Mouse (Mus musculus) embryo, embryonic 10.5 days (tissue): ENCODE data around the gene Gimap7.
A peak's percentile ranks its signal among the peaks of the same experiment; 100 is the strongest.

ENCODE experiments used
- DNase-seq: peaks from one replicate; pipeline ENCODE4 v3.0.0-alpha.2; 2015; ENCODE audit warnings: low spot score

The Gimap7 gene

DNA sequence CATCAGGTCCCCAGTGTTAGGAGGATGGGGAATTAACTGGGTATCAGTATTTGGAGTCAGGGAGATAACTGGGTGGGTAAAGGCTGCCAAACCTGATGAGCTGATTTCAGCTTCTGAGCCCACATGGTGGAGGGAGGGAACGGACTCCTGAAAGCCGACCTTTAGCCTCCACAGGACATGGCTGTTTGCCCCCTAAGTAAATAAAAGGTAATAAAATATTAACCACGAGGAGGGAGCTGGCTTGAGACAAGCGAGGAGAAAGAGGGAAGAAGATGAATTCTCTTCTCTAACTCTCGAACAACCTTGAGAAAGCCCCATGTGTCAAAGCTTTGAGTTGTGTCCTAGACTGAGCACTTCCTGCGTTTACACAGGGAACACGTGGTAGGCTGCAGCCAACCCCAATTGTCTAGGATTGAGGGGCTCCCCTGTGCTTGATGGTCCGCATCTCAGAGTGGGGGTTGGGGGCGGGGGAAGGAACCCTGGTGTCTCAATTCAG is 23.3 kb downstream of the Gimap7 start:
- DNase-seq: no peak

DNA sequence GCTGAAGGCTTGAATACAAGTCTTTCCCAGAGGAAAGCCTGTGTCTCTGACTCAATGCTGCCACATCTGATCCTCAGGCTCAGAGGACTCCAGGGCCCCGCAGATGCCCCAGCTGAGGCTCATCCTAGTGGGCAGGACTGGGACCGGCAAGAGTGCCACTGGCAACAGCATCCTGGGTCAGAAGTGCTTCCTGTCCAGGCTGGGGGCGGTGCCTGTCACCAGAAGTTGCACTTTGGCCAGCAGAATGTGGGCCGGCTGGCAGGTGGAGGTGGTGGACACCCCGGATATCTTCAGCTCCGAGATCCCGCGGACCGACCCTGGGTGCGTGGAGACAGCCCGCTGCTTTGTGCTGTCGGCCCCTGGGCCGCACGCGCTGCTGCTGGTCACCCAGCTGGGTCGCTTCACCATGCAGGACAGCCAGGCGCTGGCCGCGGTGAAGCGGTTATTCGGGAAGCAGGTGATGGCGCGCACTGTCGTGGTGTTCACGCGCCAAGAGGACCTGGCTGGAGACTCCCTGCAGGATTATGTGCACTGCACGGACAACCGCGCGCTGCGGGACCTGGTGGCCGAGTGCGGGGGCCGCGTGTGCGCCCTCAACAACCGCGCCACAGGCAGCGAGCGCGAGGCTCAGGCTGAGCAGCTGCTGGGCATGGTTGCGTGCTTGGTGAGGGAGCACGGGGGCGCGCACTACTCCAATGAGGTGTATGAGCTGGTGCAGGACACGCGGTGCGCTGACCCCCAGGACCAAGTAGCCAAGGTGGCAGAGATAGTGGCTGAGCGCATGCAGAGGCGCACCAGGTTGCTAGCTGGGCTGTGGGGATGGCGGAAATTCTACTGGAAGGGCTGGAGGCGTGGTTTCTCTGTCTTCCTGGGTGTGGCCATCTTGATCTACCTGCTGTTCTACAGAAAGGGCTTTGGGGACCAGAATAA is 24.3 kb downstream of the Gimap7 start:
- peak; percentile 22 for DNase-seq

DNA sequence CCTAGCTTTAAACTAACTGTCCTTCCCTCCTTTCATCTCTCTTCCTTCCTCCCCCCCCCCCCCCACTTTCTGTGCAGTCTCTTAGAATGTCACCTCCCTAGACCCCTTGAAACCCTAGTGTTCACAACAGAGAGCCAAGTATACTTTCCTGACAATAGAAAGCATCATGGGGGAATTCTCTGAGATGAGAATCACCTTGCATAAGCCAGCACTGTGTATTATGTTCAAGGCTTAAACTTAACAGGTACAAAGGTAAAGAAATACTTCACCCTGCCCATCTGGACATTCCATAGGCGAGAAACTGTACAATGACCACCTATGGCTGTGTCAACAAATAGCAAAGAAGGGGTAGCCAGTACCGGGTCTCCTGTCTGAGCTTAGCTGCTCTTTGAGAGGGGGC is 27.1 kb downstream of the Gimap7 start:
- DNase-seq: no peak

DNA sequence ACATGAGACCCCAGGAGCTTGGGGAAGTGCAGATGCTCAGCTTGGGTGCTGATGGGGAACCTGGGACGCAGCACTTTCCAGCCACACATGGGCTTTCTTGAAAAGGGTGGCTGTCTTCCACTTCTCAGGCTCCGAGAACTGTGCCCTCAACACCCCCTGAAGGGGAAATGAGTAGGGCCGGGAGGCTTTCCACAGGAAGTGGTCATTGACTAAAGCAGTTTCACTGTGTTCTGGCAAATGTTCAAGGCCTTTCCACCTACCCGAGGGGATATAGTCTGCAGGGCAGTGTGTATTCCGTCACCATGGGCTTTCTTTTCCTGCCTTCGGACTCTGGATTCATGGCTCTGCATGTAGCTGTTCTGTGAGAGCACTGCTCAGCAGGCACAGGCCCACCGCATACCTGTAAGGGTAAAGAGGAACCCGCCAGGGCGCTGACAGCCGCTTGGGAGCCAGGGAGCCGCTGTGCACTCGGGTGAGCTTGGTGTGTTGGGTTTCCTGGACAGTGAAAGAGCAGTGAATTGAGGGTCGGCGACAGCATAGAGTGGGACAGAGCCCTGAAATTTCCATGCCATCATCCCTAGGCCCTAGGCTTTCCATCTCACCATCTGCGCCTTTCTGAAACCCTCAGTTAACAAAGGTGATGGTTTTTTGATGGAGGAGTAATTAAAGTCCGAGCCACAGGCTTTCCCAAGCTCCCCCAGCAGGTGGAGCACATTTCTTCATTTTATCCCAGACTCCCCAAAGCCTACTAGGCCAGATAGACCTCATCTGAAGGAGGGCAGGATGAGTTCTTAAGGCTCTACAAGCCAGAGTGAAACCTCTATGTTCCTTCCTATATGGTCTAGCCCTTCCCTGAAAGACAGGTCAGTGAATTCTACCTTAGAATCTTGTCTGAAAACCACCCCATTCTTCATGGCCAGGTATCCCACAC is 27.8 kb downstream of the Gimap7 start, which contains the start of gene Gimap5:
Gene Gimap5 (plus strand): TSS at position 239 of the 931 bp plus-strand sequence.
- DNase-seq: peak; percentile 63

DNA sequence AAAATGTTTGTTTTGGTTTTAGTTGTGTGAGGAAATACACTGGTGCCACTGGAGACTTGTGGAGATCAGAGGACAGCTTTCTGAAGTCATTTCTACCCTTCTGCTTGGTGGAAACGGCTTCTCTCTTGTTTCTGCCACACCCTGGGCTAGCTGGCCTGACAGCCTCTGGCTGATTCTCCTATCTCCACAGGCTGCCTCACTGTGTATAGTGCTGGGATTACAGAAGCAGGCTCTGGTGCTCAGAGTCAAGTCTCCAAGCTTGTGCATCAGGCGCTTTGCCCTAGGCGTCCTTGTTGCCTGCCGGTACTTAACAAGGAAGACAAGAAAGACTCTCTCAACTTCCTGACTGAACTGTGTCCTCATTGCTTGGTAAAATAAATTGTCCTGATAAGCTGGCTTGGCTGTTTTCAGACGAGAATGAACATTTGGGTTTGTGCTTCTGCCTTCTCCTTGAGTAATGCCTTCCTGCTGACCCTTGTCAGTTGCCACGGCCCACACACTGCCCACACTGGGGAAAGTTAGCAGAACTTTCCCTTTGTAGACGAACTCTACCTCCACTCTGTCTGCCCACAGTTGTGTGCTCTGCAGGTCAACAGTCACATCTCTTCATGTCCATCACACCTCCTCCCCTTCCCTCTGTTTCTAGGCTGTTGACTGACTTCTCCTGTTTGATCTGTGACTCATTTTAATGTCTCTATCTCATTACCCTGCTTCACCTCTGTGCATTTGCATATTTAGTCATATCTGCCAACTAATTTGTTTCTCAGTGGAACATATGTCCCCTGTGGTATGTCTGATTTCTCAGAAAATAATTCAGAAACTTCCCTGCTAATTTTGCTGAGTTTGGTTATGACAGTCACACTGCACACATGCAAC is 28.9 kb downstream of the Gimap7 start:
- DNase-seq: no peak

DNA sequence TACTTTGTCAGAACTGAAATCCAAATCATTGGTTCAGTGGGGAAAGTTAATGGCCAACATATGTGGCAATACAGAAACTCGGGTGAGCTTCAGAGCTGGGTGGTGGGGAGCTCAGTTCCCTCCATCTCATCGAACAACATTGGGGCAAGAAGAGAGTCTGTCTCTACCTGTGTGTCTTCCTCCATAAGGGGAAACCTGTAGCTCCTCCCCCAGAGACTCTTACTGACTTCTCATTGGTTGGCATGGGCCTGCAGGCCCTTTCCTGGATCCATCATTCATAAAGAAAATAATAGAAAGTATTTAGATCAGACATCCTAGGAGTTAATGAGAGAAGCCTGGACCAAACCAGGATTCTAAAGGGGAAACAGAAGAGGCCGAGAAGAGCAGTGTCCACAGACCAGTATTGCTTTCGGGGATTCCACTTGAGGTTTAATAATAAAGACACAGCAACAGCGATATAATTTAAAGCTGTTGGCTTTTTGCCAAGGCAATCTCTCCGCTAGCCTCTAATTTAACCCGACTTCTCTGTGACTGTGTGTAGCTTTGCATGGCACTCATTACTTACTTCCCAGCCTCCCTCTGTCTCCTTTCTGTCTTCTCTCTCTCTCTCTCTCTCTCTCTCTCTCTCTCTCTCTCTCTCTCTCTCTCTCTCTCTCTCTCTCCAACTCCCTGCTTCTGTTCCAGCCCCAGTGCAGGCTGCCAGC is 45.3 kb downstream of the Gimap7 start:
- DNase-seq: no peak

DNA sequence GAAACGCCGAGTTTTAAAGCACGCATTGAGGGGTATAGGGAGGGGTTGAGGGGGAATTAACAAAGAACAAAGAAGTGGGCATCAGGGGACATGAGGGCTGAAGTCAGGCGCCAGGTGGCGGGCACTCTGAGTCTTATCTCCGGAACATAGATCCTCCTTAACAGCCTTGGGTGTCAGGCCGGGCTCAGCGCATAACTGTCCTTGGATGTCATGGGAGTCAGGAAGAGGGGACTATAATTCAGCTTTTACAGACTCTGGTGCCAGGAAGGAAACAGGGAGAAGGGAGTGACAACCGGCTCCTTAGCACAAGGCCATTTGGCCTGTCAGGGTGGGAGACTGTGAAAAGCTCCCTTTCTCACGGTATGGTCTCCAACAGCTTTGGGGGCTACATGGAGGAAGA is 46.1 kb downstream of the Gimap7 start:
- no peak for DNase-seq

DNA sequence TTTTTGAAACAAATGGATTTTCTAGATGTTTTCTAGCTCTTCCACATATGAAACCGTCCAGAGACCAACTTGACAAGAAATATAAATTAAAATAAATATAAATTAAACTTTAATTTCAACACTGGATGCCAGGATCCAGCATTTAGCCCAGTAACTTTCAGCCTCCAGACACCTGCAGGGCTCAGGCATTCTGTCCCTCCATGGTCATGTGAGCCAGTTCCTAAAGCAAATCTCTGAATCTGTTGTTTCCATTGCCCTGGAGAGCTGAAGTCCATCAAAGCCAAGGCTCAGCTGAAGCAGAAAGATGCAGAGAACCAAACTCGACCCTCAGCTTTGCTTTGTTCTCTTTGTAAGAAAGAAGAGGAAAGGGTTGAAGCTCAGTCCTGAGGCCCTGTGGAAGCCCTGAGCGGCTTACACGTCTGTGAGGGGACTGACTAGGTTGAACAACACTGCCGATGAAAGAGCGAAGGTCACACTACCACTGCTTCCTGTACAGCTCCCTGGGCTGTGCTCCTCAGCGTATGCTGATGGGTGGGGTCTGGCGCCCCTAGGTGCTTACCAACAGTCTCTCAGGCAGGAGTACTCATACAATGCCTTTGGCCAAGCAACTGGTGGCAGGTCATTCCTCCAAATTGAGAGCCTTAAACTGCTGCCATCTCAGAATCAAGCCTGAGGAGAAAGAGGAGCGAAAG is 49.9 kb downstream of the Gimap7 start:
- no peak for DNase-seq

DNA sequence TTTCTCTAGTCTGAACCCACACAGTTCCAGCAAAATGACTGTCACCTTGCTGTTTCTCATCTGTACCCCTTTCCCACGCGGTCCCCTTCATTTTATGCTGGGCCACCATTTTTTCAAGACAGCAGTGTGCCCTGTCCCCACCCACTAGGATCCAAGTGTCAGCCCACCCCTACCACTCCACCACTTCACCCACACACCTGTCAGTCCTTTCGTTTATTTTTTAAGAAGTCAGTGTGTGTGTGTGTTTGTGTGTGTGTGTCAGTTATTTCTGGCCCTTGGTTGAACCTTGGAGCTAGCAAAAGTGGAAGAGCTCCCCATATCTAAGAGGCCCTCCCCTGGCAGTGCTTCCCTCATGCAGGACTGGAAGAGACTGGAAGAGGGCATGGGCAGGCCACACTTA is 50.5 kb downstream of the Gimap7 start:
- DNase-seq: no peak

DNA sequence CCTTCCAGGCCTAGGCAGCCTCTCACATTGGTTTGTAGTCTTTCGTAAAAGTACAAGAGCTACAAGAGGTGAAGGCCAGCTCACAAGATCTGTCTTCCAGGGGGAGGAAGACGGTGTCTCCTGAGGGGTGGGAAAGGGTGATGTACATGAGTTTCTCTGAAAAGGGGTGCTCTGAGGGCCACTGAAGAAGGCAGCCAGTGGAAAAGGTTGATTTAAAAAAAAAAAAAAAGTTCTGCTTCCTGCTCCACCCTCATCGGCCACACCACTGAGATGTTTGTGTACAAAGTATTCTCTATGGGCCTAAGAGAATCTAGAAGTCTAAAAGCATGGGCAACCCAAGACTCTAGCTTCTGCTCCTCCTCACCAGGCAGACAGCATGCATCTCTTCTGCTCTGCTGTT is 52.3 kb downstream of the Gimap7 start, which contains the start of gene Gimap3:
Gene Gimap3 (minus strand): TSS at position 156 of the 400 bp plus-strand sequence.
- no peak for DNase-seq

DNA sequence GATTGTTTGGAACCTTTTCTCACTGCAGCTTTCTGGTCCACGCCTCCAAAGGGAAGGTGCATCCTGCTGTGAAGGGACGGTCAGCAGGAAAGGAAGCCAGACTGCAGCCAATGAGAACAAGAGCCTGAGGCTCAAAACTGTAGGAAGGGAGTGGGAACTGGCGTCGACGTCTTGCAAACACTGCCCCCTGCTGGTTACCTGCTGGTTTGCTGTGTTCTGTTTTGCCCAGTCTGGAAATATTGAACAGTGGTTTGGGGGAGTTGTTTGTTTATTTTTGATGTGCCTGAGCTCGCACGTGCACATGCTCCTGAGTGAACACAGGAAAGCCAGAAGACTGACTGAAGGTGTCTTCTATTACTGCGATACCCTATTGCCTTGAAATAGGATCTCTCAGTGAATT is 53.6 kb downstream of the Gimap7 start:
- peak; percentile 89 for DNase-seq
